ENCODE assay signal across 24 mouse cellular contexts in genomic region chr6:3479853-3480252, GRCm38 (mm10). TPM values are rescaled to one million over a fixed set of nuclear protein-coding genes. Genes with fewer than 3 reads are reported as not detected.
DNase-seq lines count a peak whose midpoint lies in the region; ATAC-seq lines count a peak whose summit lies in the region.
"Had no signal": no experiment of that assay in that cellular context is flagged by ENCODE, and none has a peak within 500 bp of the region (broad histone marks: within the 10 kb centered on the region; RNA-seq: fewer than 3 reads in every experiment).

No protein-coding gene starts in this region.

- no peak overlapping the region for H3K4me3 ChIP-seq in intestine, embryonic 15.5 days (replicated peaks)
- H3K4me3 ChIP-seq: embryonic facial prominence, embryonic 13.5 days; heart, embryonic 15.5 days; hindbrain, embryonic 13.5 days had no signal

- H3K4me1 ChIP-seq in intestine, embryonic 15.5 days (replicated peaks), result no peaks in the 10 kb centered on the region
- H3K4me1 ChIP-seq: embryonic facial prominence, embryonic 13.5 days; heart, embryonic 15.5 days; hindbrain, embryonic 13.5 days had no signal

- ATAC-seq in intestine, embryonic 15.5 days, result peak; percentile 67
- ATAC-seq: CD4-positive, CD25-positive, alpha-beta regulatory T cell, adult 4 months; forebrain, embryonic 14.5 days; hindbrain, postnatal 0 days had no signal

- H3K36me3 ChIP-seq in intestine, embryonic 15.5 days, result no peaks in the 10 kb centered on the region
- H3K36me3 ChIP-seq: embryonic facial prominence, embryonic 13.5 days; G1E; heart, embryonic 15.5 days; hindbrain, embryonic 13.5 days had no signal

- no peak overlapping the region for H3K27ac ChIP-seq in intestine, embryonic 15.5 days
- H3K27ac ChIP-seq: embryonic facial prominence, embryonic 13.5 days; heart, embryonic 15.5 days; hindbrain, embryonic 13.5 days; hindbrain, postnatal 0 days had no signal

- H3K9ac ChIP-seq in intestine, embryonic 15.5 days, result no peak overlapping the region
- H3K9ac ChIP-seq: embryonic facial prominence, embryonic 13.5 days; heart, embryonic 15.5 days; hindbrain, embryonic 13.5 days had no signal

- DNase-seq in cerebellum, postnatal 10 days, result peak; percentile 1 to 6
- no peak for DNase-seq in cerebellum, postnatal 14 days
- peak; percentile 44 for DNase-seq in kidney, adult 9 months
- DNase-seq in kidney, postnatal 36 days, result no peak
- DNase-seq in retina, embryonic 14.5 days (ENCODE audit: low spot score), result peak; percentile 62
- no peak for DNase-seq in MN1 (ENCODE audit: low spot score)
- DNase-seq in thymus, postnatal 25 days, result no peak
- DNase-seq: adrenal gland, adult 2 months; adrenal gland, postnatal 25 days; B cell, adult 2 months; cerebellum, adult 2 months; cerebellum, postnatal 25 days; gastrocnemius, postnatal 36 days; heart, adult 18-20 months; heart, postnatal 14 days had no signal

- WGBS in intestine, embryonic 15.5 days, result 31% methylated on average over 5 of the region's 5 CpGs

- H3K27me3 ChIP-seq in intestine, embryonic 15.5 days (replicated peaks), result no peaks in the 10 kb centered on the region
- H3K27me3 ChIP-seq: embryonic facial prominence, embryonic 13.5 days; heart, embryonic 15.5 days; hindbrain, embryonic 13.5 days had no signal

- no peaks in the 10 kb centered on the region for H3K9me3 ChIP-seq in intestine, embryonic 15.5 days
- H3K9me3 ChIP-seq: embryonic facial prominence, embryonic 13.5 days; G1E; heart, embryonic 15.5 days; hindbrain, embryonic 13.5 days had no signal

- no peak overlapping the region for H3K4me2 ChIP-seq in intestine, embryonic 15.5 days (replicated peaks)
- H3K4me2 ChIP-seq: embryonic facial prominence, embryonic 13.5 days; heart, embryonic 11.5 days; heart, embryonic 15.5 days; hindbrain, embryonic 13.5 days had no signal

RNA-seq across cellular contexts. Expression of gene Hepacam2, which starts 18.2 kb away (rescaled TPM):
- 16.6 and 17.0 TPM in 2 replicates for polyA plus RNA-seq in intestine, embryonic 15.5 days (2015; fragmentation: Nextera tagmentation; extraction: Ambion mirVana)
- polyA plus RNA-seq: G1E had no signal

RNA-seq across cellular contexts. Expression of gene Vps50, which starts 18.3 kb away (rescaled TPM):
- 28.4 and 30.8 TPM in 2 replicates for polyA plus RNA-seq in intestine, embryonic 15.5 days (2015; fragmentation: Nextera tagmentation; extraction: Ambion mirVana)

Comparison
In these comparisons a context has a peak if more than half of its experiments do, and no peak if none do; other contexts are left out.
1. DNase-seq: peak in cerebellum, postnatal 10 days (2 of 2), kidney, adult 9 months (single experiment) and retina, embryonic 14.5 days (single experiment); none in cerebellum, postnatal 14 days (0 of 2), kidney, postnatal 36 days (0 of 2), MN1 (single experiment) and thymus, postnatal 25 days (single experiment).